Comparison of ENCODE assay signal across 9 mouse cellular contexts in the genomic region with DNA sequence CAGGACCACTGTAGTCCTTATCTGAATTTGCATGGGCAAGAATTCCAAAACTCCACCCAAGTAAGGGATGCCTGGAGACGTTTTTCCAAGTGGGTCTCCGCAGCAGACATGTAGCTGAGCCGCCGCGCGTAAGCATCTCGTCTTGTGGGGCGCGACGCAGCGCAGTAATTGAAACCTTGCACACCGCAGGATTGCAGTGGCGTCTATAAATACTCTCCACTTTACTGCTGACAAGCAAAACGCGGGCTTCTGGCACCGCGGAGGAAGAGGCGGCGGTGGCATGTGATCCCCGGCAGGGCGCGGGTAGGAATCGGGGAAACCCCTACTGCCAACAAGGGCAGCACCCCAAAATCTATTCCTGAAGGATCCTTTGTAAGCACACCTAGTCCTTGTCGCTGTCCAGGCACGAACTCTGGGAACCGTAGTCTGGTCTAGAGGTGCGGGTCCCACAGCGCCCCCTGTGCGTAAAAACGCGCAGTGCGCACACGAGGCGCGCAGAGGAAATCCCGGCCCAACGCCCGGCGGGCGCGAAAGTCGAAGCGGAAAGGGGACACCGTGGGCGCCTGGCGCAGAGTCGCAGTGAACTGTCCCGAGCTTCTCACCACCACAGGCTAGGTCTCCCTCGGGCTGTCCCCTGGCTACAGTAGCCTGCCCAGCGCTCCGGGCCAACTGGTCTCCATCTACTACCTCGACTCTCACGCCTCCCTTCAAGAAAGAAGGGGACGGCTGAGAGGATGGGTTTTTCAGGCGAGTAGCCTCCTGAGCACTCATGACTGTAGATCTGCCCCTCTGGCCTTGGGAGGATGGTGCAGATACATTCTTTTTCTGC.
DNase-seq lines count a peak whose midpoint lies in the region; ATAC-seq and TF ChIP-seq lines count a peak whose summit lies in the region.
"Had no signal": no experiment of that assay in that cellular context is flagged by ENCODE, and none has a peak within 500 bp of the region (broad histone marks: within the 10 kb centered on the region; RNA-seq: fewer than 3 reads in every experiment).

No protein-coding gene starts in this region.

- peaks cover 28% of the 10 kb centered on the region for H3K27me3 ChIP-seq in erythroblast, embryonic 14.5 days (ENCODE audit: control insufficient read depth)
- peaks cover 11% of the 10 kb centered on the region; the same call in 1 of the 2 replicates for H3K27me3 ChIP-seq in forebrain, embryonic 10.5 days (ENCODE audit: poor library complexity, severe bottlenecking)
- no peaks in the 10 kb centered on the region for H3K27me3 ChIP-seq in heart, embryonic 14.5 days (ENCODE audit: control insufficient read depth, insufficient read depth, low read length)
- no peaks in the 10 kb centered on the region for H3K27me3 ChIP-seq in kidney, embryonic 16.5 days (ENCODE audit: insufficient read depth, low read length)
- H3K27me3 ChIP-seq in liver, embryonic 12.5 days (replicated peaks): peaks cover 46% of the 10 kb centered on the region
- no peaks in the 10 kb centered on the region for H3K27me3 ChIP-seq in myocyte (ENCODE audit: control insufficient read depth, insufficient read depth, insufficient read length)

- H3K27ac ChIP-seq in forebrain, embryonic 10.5 days: peak overlapping the region; percentile 90
- H3K27ac ChIP-seq in heart, embryonic 14.5 days (replicated peaks in 1 of 2; ENCODE audit: control insufficient read depth in 1 of 2, insufficient read depth in 1 of 2, low read depth in 2 of 2, low read length in 2 of 2): peak overlapping the region; percentile 54 to 74
- peak overlapping the region; percentile 98 for H3K27ac ChIP-seq in kidney, embryonic 16.5 days (ENCODE audit: low read length)
- peak overlapping the region; percentile 20; the same call in 1 of the 2 replicates for H3K27ac ChIP-seq in liver, embryonic 12.5 days

- no peaks in the 10 kb centered on the region for H3K9me3 ChIP-seq in erythroblast, embryonic 14.5 days (ENCODE audit: control insufficient read depth, low read length)
- no peaks in the 10 kb centered on the region for H3K9me3 ChIP-seq in forebrain, embryonic 10.5 days
- no peaks in the 10 kb centered on the region for H3K9me3 ChIP-seq in heart, embryonic 14.5 days (ENCODE audit: control insufficient read depth, low read length)
- no peaks in the 10 kb centered on the region for H3K9me3 ChIP-seq in kidney, embryonic 16.5 days (ENCODE audit: low read length)
- no peaks in the 10 kb centered on the region for H3K9me3 ChIP-seq in liver, embryonic 12.5 days (replicated peaks)
- H3K9me3 ChIP-seq: G1E had no signal

- WGBS in forebrain, embryonic 10.5 days: 2% methylated on average over 55 of the region's 55 CpGs
- WGBS in heart, embryonic 14.5 days: under 1% methylated on average over 55 of the region's 55 CpGs
- WGBS in kidney, embryonic 16.5 days: under 1% methylated on average over 55 of the region's 55 CpGs
- WGBS in liver, embryonic 12.5 days (ENCODE audit: insufficient replicate concordance): 2% methylated on average over 55 of the region's 55 CpGs

- peak; percentile 87 for DNase-seq in forebrain, embryonic 10.5 days (ENCODE audit: extremely low spot score, low spot score)
- peak; percentile 49 to 51 for DNase-seq in spleen, postnatal 36 days (ENCODE audit: low spot score in 2 of 2)

- H3ac ChIP-seq in myocyte (ENCODE audit: control insufficient read depth, insufficient read length): no peak overlapping the region

- H3K9ac ChIP-seq in heart, embryonic 14.5 days (ENCODE audit: low read length): peak overlapping the region; percentile 75
- peak overlapping the region; percentile 77 for H3K9ac ChIP-seq in kidney, embryonic 16.5 days (replicated peaks; ENCODE audit: low read length)
- H3K9ac ChIP-seq in liver, embryonic 12.5 days: peak overlapping the region; percentile 35; the same call in 1 of the 2 replicates

- no peaks in the 10 kb centered on the region for H3K36me3 ChIP-seq in erythroblast, embryonic 14.5 days (ENCODE audit: control insufficient read depth)
- peaks cover 33% of the 10 kb centered on the region for H3K36me3 ChIP-seq in forebrain, embryonic 10.5 days (replicated peaks)
- no peaks in the 10 kb centered on the region for H3K36me3 ChIP-seq in heart, embryonic 14.5 days (ENCODE audit: control insufficient read depth, insufficient read depth, low read length)
- H3K36me3 ChIP-seq in kidney, embryonic 16.5 days (ENCODE audit: insufficient read depth, low read length): peaks cover 5% of the 10 kb centered on the region; the same call in 1 of the 2 replicates
- H3K36me3 ChIP-seq in liver, embryonic 12.5 days: no peaks in the 10 kb centered on the region
- no peaks in the 10 kb centered on the region for H3K36me3 ChIP-seq in myocyte (ENCODE audit: control insufficient read depth, insufficient read depth)
- H3K36me3 ChIP-seq: G1E had no signal

- TF ChIP-seq POLR2A in myocyte (IDR thresholded peaks at IDR 0.05; ENCODE audit: insufficient read length, low read depth): no peak

- H3K4me2 ChIP-seq in heart, embryonic 14.5 days (ENCODE audit: low read length): peak overlapping the region; percentile 97
- peak overlapping the region; percentile 90 for H3K4me2 ChIP-seq in kidney, embryonic 16.5 days (replicated peaks; ENCODE audit: low read depth, low read length)
- peak overlapping the region; percentile 67 for H3K4me2 ChIP-seq in liver, embryonic 12.5 days
- H3K4me2 ChIP-seq in myocyte (ENCODE audit: low read depth): peak overlapping the region; percentile 71

- H3K79me2 ChIP-seq in myocyte (ENCODE audit: control insufficient read depth, insufficient read depth): no peaks in the 10 kb centered on the region

- ATAC-seq in erythroblast, adult 5-6 weeks (replicated peaks; ENCODE audit: low FRiP score, poor library complexity, severe bottlenecking): no peak
- ATAC-seq in heart, embryonic 14.5 days (ENCODE audit: insufficient number of reproducible peaks, insufficient read depth, low FRiP score, low read depth): peak; percentile 44; the same call in 1 of the 2 replicates
- peak; percentile 87 for ATAC-seq in kidney, embryonic 16.5 days (ENCODE audit: low FRiP score, low TSS enrichment)
- peak; percentile 64 for ATAC-seq in liver, embryonic 12.5 days

- H3K4me1 ChIP-seq in erythroblast, embryonic 14.5 days (ENCODE audit: control insufficient read depth): no peaks in the 10 kb centered on the region
- H3K4me1 ChIP-seq in forebrain, embryonic 10.5 days: peaks cover 42% of the 10 kb centered on the region
- peaks cover 0 to 7% of the 10 kb centered on the region in 2 experiments; a peak in 3 of 4 replicates for H3K4me1 ChIP-seq in heart, embryonic 14.5 days (ENCODE audit: control insufficient read depth in 2 of 2, insufficient read depth in 2 of 2, low read length in 2 of 2)
- peaks cover 32% of the 10 kb centered on the region for H3K4me1 ChIP-seq in kidney, embryonic 16.5 days (ENCODE audit: insufficient read depth, low read length)
- H3K4me1 ChIP-seq in liver, embryonic 12.5 days: 0 out of 2 replicates have a peak, but pooled peaks cover 4% of the 10 kb centered on the region

- H3K4me3 ChIP-seq in erythroblast, embryonic 14.5 days (replicated peaks): peak overlapping the region; percentile 48
- H3K4me3 ChIP-seq in forebrain, embryonic 10.5 days: peak overlapping the region; percentile 72
- H3K4me3 ChIP-seq in heart, embryonic 14.5 days (ENCODE audit: control insufficient read depth in 1 of 2, insufficient read depth in 1 of 2, low read depth in 1 of 2, low read length in 2 of 2): peak overlapping the region; percentile 66 to 74
- peak overlapping the region; percentile 84 for H3K4me3 ChIP-seq in kidney, embryonic 16.5 days (ENCODE audit: low read length)
- peak overlapping the region; percentile 55 for H3K4me3 ChIP-seq in liver, embryonic 12.5 days
- peak overlapping the region; percentile 20 for H3K4me3 ChIP-seq in myocyte

TF ChIP-seq in myocyte, 11 proteins besides CTCF, POLR2A, EP300 and RAD21:
- TF ChIP-seq POLR2AphosphoS2 (IDR thresholded peaks at IDR 0.05; ENCODE audit: insufficient read length, low read depth): no peak
- no peak for TF ChIP-seq SRF (IDR thresholded peaks at IDR 0.05; ENCODE audit: control insufficient read depth, insufficient read length, low read depth)
- no peak for TF ChIP-seq MYOD1 (IDR thresholded peaks at IDR 0.05; ENCODE audit: control insufficient read depth in 1 of 3, insufficient read length in 2 of 3, low read depth in 2 of 3)
- peak; percentile 21 for TF ChIP-seq REST (IDR thresholded peaks at IDR 0.05; ENCODE audit: insufficient read depth, insufficient read length)
- no peak for TF ChIP-seq MYOG (IDR thresholded peaks at IDR 0.05; ENCODE audit: control insufficient read depth in 1 of 3, insufficient read depth in 1 of 3, insufficient read length in 2 of 3, low read depth in 2 of 3)
- no peak for TF ChIP-seq MAX (IDR thresholded peaks at IDR 0.05; ENCODE audit: low read depth)
- TF ChIP-seq USF1 (IDR thresholded peaks at IDR 0.05; ENCODE audit: low read depth): no peak
- peak; percentile 15 for TF ChIP-seq E2F4 (IDR thresholded peaks at IDR 0.05; ENCODE audit: insufficient read depth)
- no peak for TF ChIP-seq TCF3 (IDR thresholded peaks at IDR 0.05; ENCODE audit: insufficient read length, low read depth)
- TF ChIP-seq TCF12 (IDR thresholded peaks at IDR 0.05; ENCODE audit: insufficient read depth, poor library complexity, severe bottlenecking): no peak
- no peak for TF ChIP-seq CEBPB (IDR thresholded peaks at IDR 0.05; ENCODE audit: insufficient read depth, poor library complexity, severe bottlenecking)

Comparison
In these comparisons a context has a peak if more than half of its experiments do, and no peak if none do; other contexts are left out.
1. H3K4me3 ChIP-seq: peak in every context shown above with its lines; median percentile 84 in kidney, embryonic 16.5 days; 72 in forebrain, embryonic 10.5 days; 70 in heart, embryonic 14.5 days; 55 in liver, embryonic 12.5 days; 48 in erythroblast, embryonic 14.5 days; 20 in myocyte.
2. H3K27ac ChIP-seq: peak in every context shown above with its lines; median percentile 98 in kidney, embryonic 16.5 days; 90 in forebrain, embryonic 10.5 days; 64 in heart, embryonic 14.5 days; 20 in liver, embryonic 12.5 days.